Mouse (Mus musculus) intestine, embryonic 16.5 days (tissue): ENCODE data around the gene Scrg1. TPM values are rescaled to one million over a fixed set of nuclear protein-coding genes. Genes with fewer than 3 reads are reported as not detected.
"Not testable (repeated sequence)": the region's sequence is repeated elsewhere in the genome, so short reads cannot be mapped to it uniquely, and the experiment has no call there.

ENCODE experiments used
- ATAC-seq: fragments of 200-750 bp; cut with Nextera tagmentation; 2 replicates; pipeline ENCODE4 v1.8.0; 2017; ENCODE audit warnings: moderate TSS enrichment, moderate library complexity
- H3K27ac ChIP-seq: fragments of 300-500 bp; sonication (generic); 2 replicates; pipeline ENCODE4 v1.5.1; 2014; ENCODE audit warnings: mild to moderate bottlenecking, low read length
- H3K27me3 ChIP-seq: fragments of 300-500 bp; sonication (generic); replicated peaks from 2 replicates; pipeline ENCODE4 v1.6.1; 2014; ENCODE audit warnings: low read length, control low read depth, mixed read lengths; ENCODE audit not compliant: control insufficient read depth, insufficient read depth
- H3K36me3 ChIP-seq: fragments of 300-500 bp; sonication (generic); 2 replicates; pipeline ENCODE4 v1.6.1; 2014; ENCODE audit warnings: low read length, control low read depth; ENCODE audit not compliant: control insufficient read depth, insufficient read depth
- H3K4me1 ChIP-seq: fragments of 300-500 bp; sonication (generic); 2 replicates; pipeline ENCODE4 v1.6.1; 2014; ENCODE audit warnings: low read length, control low read depth, mixed read lengths; ENCODE audit not compliant: control insufficient read depth, insufficient read depth
- H3K4me2 ChIP-seq: fragments of 300-500 bp; sonication (generic); 2 replicates; pipeline ENCODE4 v1.6.1; 2014; ENCODE audit warnings: low read depth, low read length, control low read depth
- H3K4me3 ChIP-seq: fragments of 300-500 bp; sonication (generic); 2 replicates; pipeline ENCODE4 v1.5.1; 2014; ENCODE audit warnings: mild to moderate bottlenecking, low read length
- H3K9ac ChIP-seq: fragments of 300-500 bp; sonication (generic); 2 replicates; pipeline ENCODE4 v1.6.1; 2014; ENCODE audit warnings: low read depth, low read length
- H3K9me3 ChIP-seq: fragments of 300-500 bp; sonication (generic); 2 replicates; pipeline ENCODE4 v1.6.1; 2016; ENCODE audit warnings: low read length, control low read depth; ENCODE audit not compliant: control insufficient read depth
- WGBS: fragments of 180-500 bp; shearing (Covaris S2); extraction: QIAGEN DNeasy Blood & Tissue Kit; methylation state at CpG from one replicate; pipeline ENCODE4 v1.1.7; 2014; 5-methylcytosine and 5-hydroxymethylcytosine counted together
- polyA plus RNA-seq: library from polyadenylated mRNA; unstranded; fragments of >200 nt; fragmentation: Nextera tagmentation; extraction: Ambion mirVana; gene quantifications from 2 replicates; pipeline ENCODE4 v1.2.1, GENCODE M21; 2015

The Scrg1 gene
- polyA plus RNA-seq, 1 experiment from 2014 or later = 0.27 TPM

GRCm38 (mm10) chr8:57511316-57512118 lies 55.8 kb downstream of the Scrg1 start, which contains the start of gene Hmgb2:
Gene Hmgb2, plus strand, starts transcription at chr8:57511907.
- H3K27me3 ChIP-seq = no peaks in the 10 kb centered on the region
- H3K27ac ChIP-seq = peak within 1 kb of the TSS; percentile 100
- peak within 1 kb of the TSS; percentile 86 for H3K4me2 ChIP-seq
- H3K9me3 ChIP-seq = no peaks in the 10 kb centered on the region
- peak; percentile 100 for ATAC-seq
- peaks cover 4% of the 10 kb centered on the region; the same call in 1 of the 2 replicates for H3K4me1 ChIP-seq
- H3K4me3 ChIP-seq = peak within 1 kb of the TSS; percentile 88
- H3K9ac ChIP-seq = peak within 1 kb of the TSS; percentile 100
- WGBS = under 1% methylated on average over 63 of the region's 63 CpGs
- 0 out of 2 replicates have a peak, but pooled peaks cover 2% of the 10 kb centered on the region for H3K36me3 ChIP-seq

- Histone ChIP-seq H3K27me3 (no peaks in the 10 kb centered on the region), H3K9me3 (no peaks in the 10 kb centered on the region), H3K9ac (peak overlapping the region; percentile 100), H3K4me1 (peaks cover 4% of the 10 kb centered on the region; the same call in 1 of the 2 replicates), H3K4me2 (peak overlapping the region; percentile 60), H3K27ac (peak overlapping the region; percentile 100), H3K36me3 (0 out of 2 replicates have a peak, but pooled peaks cover 2% of the 10 kb centered on the region), H3K4me3 (peak overlapping the region; percentile 88)
- ATAC-seq = peak; percentile 52
- under 1% methylated on average over 69 of the region's 96 CpGs for WGBS
These were observed 56.7 kb downstream of the Scrg1 start for GRCm38 (mm10) chr8:57512141-57513056.

GRCm38 (mm10) chr8:57513178-57513661 lies 57.5 kb downstream of the Scrg1 start:
- H3K4me2 ChIP-seq = peak overlapping the region; percentile 60
- not testable (repeated sequence) for ATAC-seq, H3K9me3 ChIP-seq, H3K4me1 ChIP-seq, H3K27me3 ChIP-seq, H3K36me3 ChIP-seq
- peak overlapping the region; percentile 88 for H3K4me3 ChIP-seq
- H3K9ac ChIP-seq = peak overlapping the region; percentile 100
- H3K27ac ChIP-seq = peak overlapping the region; percentile 100
- WGBS = 6% methylated on average over 9 of the region's 10 CpGs

GRCm38 (mm10) chr8:57516685-57517084 lies 61.0 kb downstream of the Scrg1 start:
- not testable (repeated sequence) for H3K27me3 ChIP-seq, H3K4me1 ChIP-seq, H3K36me3 ChIP-seq, ATAC-seq, H3K4me2 ChIP-seq, H3K9me3 ChIP-seq, H3K27ac ChIP-seq, H3K9ac ChIP-seq, H3K4me3 ChIP-seq
- 87% methylated on average over 5 of the region's 5 CpGs for WGBS

- Histone ChIP-seq H3K36me3 (0 out of 2 replicates have a peak, but pooled peaks cover 2% of the 10 kb centered on the region), H3K4me1 (no peaks in the 10 kb centered on the region; the same call in 1 of the 2 replicates), H3K4me3 (no peak overlapping the region), H3K9me3 (no peaks in the 10 kb centered on the region), H3K9ac (no peak overlapping the region), H3K27me3 (no peaks in the 10 kb centered on the region), H3K4me2 (no peak overlapping the region), H3K27ac (no peak overlapping the region)
- ATAC-seq = no peak
- WGBS = 94% methylated on average over 3 of the region's 3 CpGs
These were observed 62.0 kb downstream of the Scrg1 start for GRCm38 (mm10) chr8:57517723-57518122.

GRCm38 (mm10) chr8:57520186-57520786 lies 64.6 kb downstream of the Scrg1 start:
- 78% methylated on average over 12 of the region's 12 CpGs for WGBS

More at GRCm38 (mm10) chr8:57520186-57520786, 64.6 kb downstream of the Scrg1 start:
- Histone ChIP-seq H3K4me3 (no peak overlapping the region), H3K36me3 (0 out of 2 replicates have a peak, but pooled peaks cover 2% of the 10 kb centered on the region), H3K4me2 (no peak overlapping the region), H3K27ac (no peak overlapping the region), H3K27me3 (no peaks in the 10 kb centered on the region), H3K9me3 (no peaks in the 10 kb centered on the region), H3K9ac (no peak overlapping the region), H3K4me1 (no peaks in the 10 kb centered on the region)
- ATAC-seq = no peak

Other genes with a start within 250 kb of the Scrg1 start
- 4.1 and 5.1 TPM in 2 replicates for gene Hand2, start 134.9 kb upstream of the Scrg1 start, polyA plus RNA-seq
- 20.6 and 21.7 TPM in 2 replicates for gene Sap30, start 31.9 kb downstream of the Scrg1 start, polyA plus RNA-seq
- gene Hmgb2, start 56.0 kb downstream of the Scrg1 start, polyA plus RNA-seq = 252 and 287 TPM in 2 replicates
- 33.5 and 35.0 TPM in 2 replicates for gene Galnt7, start 197.1 kb downstream of the Scrg1 start, polyA plus RNA-seq